13 mouse cellular contexts compared by ENCODE assay signal in the genomic region with DNA sequence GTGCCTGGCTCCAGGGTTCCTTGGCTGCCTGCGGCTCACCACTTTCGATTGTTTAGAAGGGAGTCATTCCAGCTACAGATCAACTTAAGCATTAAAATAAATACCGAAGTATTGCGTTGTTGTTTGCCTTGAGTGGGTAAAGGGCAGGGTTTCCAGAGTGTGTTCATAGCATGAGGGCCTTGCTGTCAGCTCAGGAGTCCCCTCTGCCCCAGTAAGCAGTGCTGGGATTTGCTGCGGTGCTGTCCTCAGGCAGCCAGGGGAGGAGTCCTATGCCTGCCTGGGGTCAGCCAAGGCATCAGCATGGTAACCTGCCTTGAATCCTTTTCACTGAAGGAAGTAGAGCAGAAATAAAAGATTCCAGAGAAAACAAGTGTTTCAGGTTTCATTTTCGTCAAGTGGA. TPM values are rescaled to one million over a fixed set of nuclear protein-coding genes. Genes with fewer than 3 reads are reported as not detected.
DNase-seq lines count a peak whose midpoint lies in the region; ATAC-seq and TF ChIP-seq lines count a peak whose summit lies in the region.
"Had no signal": no experiment of that assay in that cellular context is flagged by ENCODE, and none has a peak within 500 bp of the region (broad histone marks: within the 10 kb centered on the region; RNA-seq: fewer than 3 reads in every experiment).

No protein-coding gene starts in this region.

- H3K27ac ChIP-seq in layer of hippocampus, adult 2 months, result peak overlapping the region; percentile 74
- peak overlapping the region; percentile 22; the same call in 1 of the 2 replicates for H3K27ac ChIP-seq in liver, embryonic 16.5 days (ENCODE audit: low read length)
- peak overlapping the region; percentile 65 for H3K27ac ChIP-seq in small intestine, adult 2 months (ENCODE audit: insufficient read depth, low read depth, low read length)
- H3K27ac ChIP-seq: macrophage had no signal

- WGBS in liver, embryonic 16.5 days (ENCODE audit: insufficient replicate concordance), result 69% methylated on average over 6 of the region's 6 CpGs
- 22% methylated on average over 6 of the region's 6 CpGs for WGBS in small intestine, adult 2 months

- H3K36me3 ChIP-seq in liver, embryonic 16.5 days (ENCODE audit: control insufficient read depth, insufficient read depth), result no peaks in the 10 kb centered on the region
- H3K36me3 ChIP-seq in small intestine, adult 2 months (ENCODE audit: control insufficient read depth, insufficient read depth, low read length), result peaks cover 12% of the 10 kb centered on the region

- peak; percentile 80 for ATAC-seq in liver, embryonic 16.5 days (ENCODE audit: low read depth)

- TF ChIP-seq CTCF in layer of hippocampus, adult 2 months (conservative IDR thresholded peaks at IDR 0.05), result no peak
- TF ChIP-seq CTCF in small intestine, adult 2 months (IDR thresholded peaks at IDR 0.05; ENCODE audit: extremely low read depth, insufficient read length, insufficient replicate concordance, low read depth, low read length), result no peak

- no peak overlapping the region for H3K4me3 ChIP-seq in layer of hippocampus, adult 2 months
- no peak overlapping the region for H3K4me3 ChIP-seq in liver, embryonic 16.5 days (ENCODE audit: low read depth, low read length)
- no peak overlapping the region for H3K4me3 ChIP-seq in small intestine, adult 2 months (ENCODE audit: low read depth, low read length)
- H3K4me3 ChIP-seq: myocyte had no signal

- DNase-seq in layer of hippocampus, adult 2 months (ENCODE audit: low spot score in 2 of 2), result no peak
- DNase-seq in layer of hippocampus, postnatal 14 days (ENCODE audit: low spot score in 2 of 2), result no peak
- DNase-seq in fat pad, adult 2 months (ENCODE audit: extremely low read depth, low read depth, low spot score), result peak; percentile 80
- DNase-seq in thymus, postnatal 14 days, result no peak
- no peak for DNase-seq in heart, postnatal 25 days (ENCODE audit: low spot score)
- DNase-seq: cerebellum, adult 9-11 months; layer of hippocampus, postnatal 36 days had no signal

- H3K4me2 ChIP-seq in liver, embryonic 16.5 days (ENCODE audit: low read depth, low read length), result no peak overlapping the region

- intact Hi-C loops in heart, postnatal 25 days (cut with DNase I), result no loop called here

- H3K9ac ChIP-seq in liver, embryonic 16.5 days (ENCODE audit: low read depth, low read length), result no peak overlapping the region

- no peaks in the 10 kb centered on the region for H3K27me3 ChIP-seq in liver, embryonic 16.5 days (ENCODE audit: control insufficient read depth, insufficient read depth, low read depth, low read length)
- H3K27me3 ChIP-seq in small intestine, adult 2 months (ENCODE audit: control insufficient read depth, insufficient read depth, low read length), result no peaks in the 10 kb centered on the region

- H3K4me1 ChIP-seq in liver, embryonic 16.5 days (ENCODE audit: control insufficient read depth, low read depth, low read length), result peaks cover 37% of the 10 kb centered on the region
- H3K4me1 ChIP-seq in small intestine, adult 2 months (ENCODE audit: control insufficient read depth, insufficient read depth, insufficient read length, low read length), result peaks cover 75% of the 10 kb centered on the region

- no peak for TF ChIP-seq POLR2A in small intestine, adult 2 months (IDR thresholded peaks at IDR 0.05; ENCODE audit: low read depth, low read length)

- H3K9me3 ChIP-seq in liver, embryonic 16.5 days (replicated peaks; ENCODE audit: control insufficient read depth, low read length), result no peaks in the 10 kb centered on the region

RNA-seq across cellular contexts. Expression of a gene that starts 18.6 kb away (rescaled TPM):
- total RNA-seq in layer of hippocampus, adult 2 months (2021), result 10 to 100 TPM; 16.6 to 18.8 TPM
- 10 to 100 TPM; 19.9 to 20.0 TPM for total RNA-seq in layer of hippocampus, postnatal 14 days (2021)
- polyA plus RNA-seq in liver, embryonic 16.5 days (2015; fragmentation: Nextera tagmentation; extraction: Ambion mirVana), result 12.4 and 13.2 TPM in 2 replicates
- 35.4 and 97.6 TPM in 2 replicates for polyA plus RNA-seq in small intestine, adult 2 months (2012; rRNA removed)
- total RNA-seq in heart, postnatal 25 days (2021), result 10 to 100 TPM in 1 of 2 experiments, 1 to 10 TPM in 1; 9.7 to 10.6 TPM

RNA-seq across cellular contexts. Expression of a gene that starts 33.1 kb away (rescaled TPM):
- total RNA-seq in layer of hippocampus, adult 2 months (2021), result 10 to 100 TPM; 44.3 to 44.9 TPM
- total RNA-seq in layer of hippocampus, postnatal 14 days (2021), result 10 to 100 TPM; 51.9 to 54.7 TPM
- polyA plus RNA-seq in liver, embryonic 16.5 days (2015; fragmentation: Nextera tagmentation; extraction: Ambion mirVana), result 9.0 and 9.1 TPM in 2 replicates
- polyA plus RNA-seq in small intestine, adult 2 months (2012; rRNA removed), result 6.0 and 7.8 TPM in 2 replicates
- 10 to 100 TPM; 10.7 to 11.7 TPM for total RNA-seq in heart, postnatal 25 days (2021)

RNA-seq across cellular contexts. Expression of a gene that starts 40.0 kb away (rescaled TPM):
- 10 to 100 TPM; 60.4 to 67.8 TPM for total RNA-seq in layer of hippocampus, adult 2 months (2021)
- 10 to 100 TPM; 66.2 to 72.0 TPM for total RNA-seq in layer of hippocampus, postnatal 14 days (2021)
- polyA plus RNA-seq in liver, embryonic 16.5 days (2015; fragmentation: Nextera tagmentation; extraction: Ambion mirVana), result 0.40 and 0.47 TPM in 2 replicates
- polyA plus RNA-seq in small intestine, adult 2 months (2012; rRNA removed), result 11.3 and 16.6 TPM in 2 replicates
- total RNA-seq in heart, postnatal 25 days (2021), result 10 to 100 TPM; 55.3 to 57.1 TPM

RNA-seq across cellular contexts. Expression of a gene that starts 52.3 kb away (rescaled TPM):
- total RNA-seq in layer of hippocampus, adult 2 months (2021), result 100 to 1,000 TPM; 211 to 234 TPM
- 100 to 1,000 TPM; 228 to 229 TPM for total RNA-seq in layer of hippocampus, postnatal 14 days (2021)
- polyA plus RNA-seq in liver, embryonic 16.5 days (2015; fragmentation: Nextera tagmentation; extraction: Ambion mirVana), result 77.9 and 78.0 TPM in 2 replicates
- 36.4 and 71.2 TPM in 2 replicates for polyA plus RNA-seq in small intestine, adult 2 months (2012; rRNA removed)
- total RNA-seq in heart, postnatal 25 days (2021), result 10 to 100 TPM; 70.0 to 70.9 TPM

RNA-seq across cellular contexts. Expression of a gene that starts 56.3 kb away (rescaled TPM):
- under 1 TPM; 0.33 to 0.86 TPM for total RNA-seq in layer of hippocampus, adult 2 months (2021)
- under 1 TPM; 0.23 to 0.45 TPM for total RNA-seq in layer of hippocampus, postnatal 14 days (2021)
- polyA plus RNA-seq in liver, embryonic 16.5 days (2015; fragmentation: Nextera tagmentation; extraction: Ambion mirVana), result not detected in 2 replicates
- not detected in 2 replicates for polyA plus RNA-seq in small intestine, adult 2 months (2012; rRNA removed)
- total RNA-seq in heart, postnatal 25 days (2021), result not detected
- total RNA-seq: gastrocnemius, adult 8-10 months; hematopoietic stem cell, adult 5-6 weeks had no signal
- polyA plus RNA-seq: macrophage had no signal

Comparison
In these comparisons a context has a peak if more than half of its experiments do, and no peak if none do; other contexts are left out.
1. H3K27ac ChIP-seq: peak in every context shown above with its lines; median percentile 74 in layer of hippocampus, adult 2 months; 65 in small intestine, adult 2 months; 22 in liver, embryonic 16.5 days.